In the genomic region with DNA sequence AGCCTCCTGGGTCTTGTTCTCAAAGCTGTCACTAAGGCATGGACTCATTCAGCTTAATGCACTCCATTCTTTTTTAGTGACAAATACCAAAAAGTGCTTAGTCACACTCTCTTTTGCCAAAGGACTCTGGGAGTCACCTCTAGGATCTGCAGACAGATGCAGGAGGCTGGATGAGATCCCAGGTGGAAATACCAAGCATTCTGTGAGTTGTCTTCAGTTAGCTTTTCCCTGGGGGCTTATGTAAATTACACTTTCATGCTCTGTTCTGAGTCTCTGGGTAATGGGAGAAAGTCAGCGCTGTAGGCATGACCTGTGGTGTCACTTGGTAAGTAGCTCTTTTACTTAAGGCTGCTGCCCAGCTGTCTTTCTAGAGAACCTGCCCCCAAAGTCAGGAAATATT, we compare ENCODE assay signal across 16 mouse cellular contexts. TPM values are rescaled to one million over a fixed set of nuclear protein-coding genes. Genes with fewer than 3 reads are reported as not detected.
DNase-seq lines count a peak whose midpoint lies in the region; ATAC-seq and TF ChIP-seq lines count a peak whose summit lies in the region.
"Had no signal": no experiment of that assay in that cellular context is flagged by ENCODE, and none has a peak within 500 bp of the region (broad histone marks: within the 10 kb centered on the region; RNA-seq: fewer than 3 reads in every experiment).

No protein-coding gene starts in this region.

- WGBS in liver, adult 2 months = 65% methylated on average over 1 of the region's 1 CpGs
- WGBS in liver, embryonic 11.5 days = 42% methylated on average over 1 of the region's 1 CpGs

- peak overlapping the region; percentile 51 for H3K27ac ChIP-seq in gastrocnemius, adult 2 months
- peak overlapping the region; percentile 25 for H3K27ac ChIP-seq in liver, adult 2 months (replicated peaks; ENCODE audit: insufficient read depth, low read depth, low read length)
- H3K27ac ChIP-seq in liver, embryonic 11.5 days (ENCODE audit: low read depth, low read length) = no peak overlapping the region
- H3K27ac ChIP-seq: limb, embryonic 13.5 days; stomach, embryonic 15.5 days had no signal

- no peak for TF ChIP-seq POLR2A in liver, adult 2 months (IDR thresholded peaks at IDR 0.05; ENCODE audit: extremely low read depth, insufficient read depth, low read length)
- TF ChIP-seq POLR2A in myocyte (IDR thresholded peaks at IDR 0.05; ENCODE audit: insufficient read length, low read depth) = no peak

- peak; percentile 27 for DNase-seq in gastrocnemius, adult 2 months
- DNase-seq in gastrocnemius, adult 8-10 months (ENCODE audit: low spot score in 2 of 2) = no peak
- peak; percentile 61 for DNase-seq in liver, adult 2 months (ENCODE audit: extremely low read depth, low read depth, low spot score)
- no peak for DNase-seq in liver, embryonic 11.5 days (ENCODE audit: low spot score)
- peak; percentile 48 for DNase-seq in Patski (ENCODE audit: low read depth, low spot score)
- no peak for DNase-seq in neural tube, embryonic 10.5 days (ENCODE audit: extremely low spot score, low spot score)
- DNase-seq in ovary, postnatal 14 days (ENCODE audit: low spot score) = no peak
- DNase-seq: cerebellum, adult 9-10 months; layer of hippocampus, adult 9-11 months; lung, embryonic 14.5 days; right cerebral cortex, postnatal 4 days; thymus, postnatal 25 days had no signal

- H3K27me3 ChIP-seq in liver, adult 2 months (ENCODE audit: control insufficient read depth, insufficient read depth, low read length) = no peaks in the 10 kb centered on the region
- H3K27me3 ChIP-seq in liver, embryonic 11.5 days (replicated peaks; ENCODE audit: control insufficient read depth, insufficient read depth, low read length) = no peaks in the 10 kb centered on the region
- H3K27me3 ChIP-seq in Patski = no peaks in the 10 kb centered on the region
- no peaks in the 10 kb centered on the region for H3K27me3 ChIP-seq in myocyte (ENCODE audit: control insufficient read depth, insufficient read depth, insufficient read length)
- H3K27me3 ChIP-seq: limb, embryonic 13.5 days; stomach, embryonic 15.5 days had no signal

- H3K4me2 ChIP-seq in liver, embryonic 11.5 days = no peak overlapping the region
- H3K4me2 ChIP-seq in myocyte (ENCODE audit: low read depth) = peak overlapping the region; percentile 44
- H3K4me2 ChIP-seq: limb, embryonic 13.5 days; lung, embryonic 14.5 days; stomach, embryonic 15.5 days had no signal

- POLR2A ChIA-PET in Patski (lab: Charles Lee) = interaction anchor here (1.0 kb wide), 1 partner anchor 40 kb away, joined by 4 read pairs; no protein-coding TSS in a partner anchor

- in situ Hi-C loops in Patski (cut with MboI; ENCODE audit: low pct_unique_long_range_greater_than_20kb) = loop anchor here (25.0 kb wide), 1 partner anchor 306 kb away; the partner anchor contains the start of gene Rps27l

- no peak for ATAC-seq in liver, embryonic 11.5 days (replicated peaks; ENCODE audit: low FRiP score)
- peak; percentile 39 for ATAC-seq in Patski
- ATAC-seq: CD4-positive, CD25-positive, alpha-beta regulatory T cell, adult 4 months had no signal

- H3K4me1 ChIP-seq in liver, adult 2 months (ENCODE audit: control insufficient read depth, insufficient read depth, low read length) = peaks cover 24% of the 10 kb centered on the region
- H3K4me1 ChIP-seq in liver, embryonic 11.5 days (replicated peaks; ENCODE audit: control insufficient read depth, insufficient read depth, low read length) = peaks cover 4% of the 10 kb centered on the region

- no peak overlapping the region for H3K4me3 ChIP-seq in gastrocnemius, adult 2 months
- H3K4me3 ChIP-seq in liver, adult 2 months (ENCODE audit: insufficient read depth, low read depth, low read length) = no peak overlapping the region
- no peak overlapping the region for H3K4me3 ChIP-seq in liver, embryonic 11.5 days (ENCODE audit: low read depth, low read length)
- H3K4me3 ChIP-seq in myocyte = no peak overlapping the region
- H3K4me3 ChIP-seq: limb, embryonic 13.5 days; stomach, embryonic 15.5 days had no signal

- no peaks in the 10 kb centered on the region for H3K36me3 ChIP-seq in liver, adult 2 months (ENCODE audit: control insufficient read depth, insufficient read depth, low read length)
- no peaks in the 10 kb centered on the region for H3K36me3 ChIP-seq in liver, embryonic 11.5 days (ENCODE audit: control insufficient read depth, insufficient read depth, low read length)
- H3K36me3 ChIP-seq in myocyte (ENCODE audit: control insufficient read depth, insufficient read depth) = no peaks in the 10 kb centered on the region
- H3K36me3 ChIP-seq: limb, embryonic 13.5 days; stomach, embryonic 15.5 days had no signal

- TF ChIP-seq CTCF in gastrocnemius, adult 2 months (IDR thresholded peaks at IDR 0.05) = no peak
- no peak for TF ChIP-seq CTCF in liver, adult 2 months (IDR thresholded peaks at IDR 0.05; ENCODE audit: low read depth, low read length)
- no peak for TF ChIP-seq CTCF in Patski (IDR thresholded peaks at IDR 0.05)

- intact Hi-C loops in gastrocnemius, adult 2 months (cut with DNase I) = no loop called here

- no peak overlapping the region for H3ac ChIP-seq in myocyte (ENCODE audit: control insufficient read depth, insufficient read length)

- no peak overlapping the region; the same call in 1 of the 2 replicates for H3K9ac ChIP-seq in liver, adult 2 months (ENCODE audit: low read depth, low read length)
- H3K9ac ChIP-seq in liver, embryonic 11.5 days (ENCODE audit: low read depth, low read length) = no peak overlapping the region
- H3K9ac ChIP-seq: limb, embryonic 13.5 days; lung, embryonic 14.5 days; stomach, embryonic 15.5 days had no signal

- no peaks in the 10 kb centered on the region for H3K79me2 ChIP-seq in liver, adult 2 months (ENCODE audit: control insufficient read depth, insufficient read depth, low read length)
- H3K79me2 ChIP-seq in myocyte (ENCODE audit: control insufficient read depth, insufficient read depth) = no peaks in the 10 kb centered on the region

- H3K9me3 ChIP-seq in liver, embryonic 11.5 days (ENCODE audit: control insufficient read depth, low read length) = no peaks in the 10 kb centered on the region
- H3K9me3 ChIP-seq: limb, embryonic 13.5 days; stomach, embryonic 15.5 days had no signal

- CTCF ChIA-PET in Patski (lab: Charles Lee) = interaction anchor here (1.0 to 1.7 kb wide), 4 partner anchors 9 to 139 kb away, joined by 3 to 5 read pairs (median 4); no protein-coding TSS in a partner anchor

TF ChIP-seq in myocyte, 11 proteins besides CTCF, POLR2A, EP300 and RAD21:
- no peak for TF ChIP-seq TCF12 (IDR thresholded peaks at IDR 0.05; ENCODE audit: insufficient read depth, poor library complexity, severe bottlenecking)
- no peak for TF ChIP-seq TCF3 (IDR thresholded peaks at IDR 0.05; ENCODE audit: insufficient read length, low read depth)
- TF ChIP-seq USF1 (IDR thresholded peaks at IDR 0.05; ENCODE audit: low read depth) = no peak
- TF ChIP-seq SRF (IDR thresholded peaks at IDR 0.05; ENCODE audit: control insufficient read depth, insufficient read length, low read depth) = no peak
- no peak for TF ChIP-seq MYOG (IDR thresholded peaks at IDR 0.05; ENCODE audit: control insufficient read depth in 1 of 3, insufficient read depth in 1 of 3, insufficient read length in 2 of 3, low read depth in 2 of 3)
- no peak for TF ChIP-seq E2F4 (IDR thresholded peaks at IDR 0.05; ENCODE audit: insufficient read depth)
- no peak for TF ChIP-seq MYOD1 (IDR thresholded peaks at IDR 0.05; ENCODE audit: control insufficient read depth in 1 of 3, insufficient read length in 2 of 3, low read depth in 2 of 3)
- TF ChIP-seq CEBPB (IDR thresholded peaks at IDR 0.05; ENCODE audit: insufficient read depth, poor library complexity, severe bottlenecking) = no peak
TF ChIP-seq in myocyte: peak in this region for 0.

RNA-seq across cellular contexts. Expression of gene Usp3, which starts 38.0 kb away (rescaled TPM):
- total RNA-seq in gastrocnemius, adult 2 months (2021) = 10 to 100 TPM; 15.0 to 17.1 TPM
- 10 to 100 TPM; 11.4 to 20.8 (median 13.5) TPM for total RNA-seq in gastrocnemius, adult 8-10 months (2022)
- total RNA-seq in liver, adult 2 months (2014; rRNA removed) = 37.7 and 41.5 TPM in 2 replicates
- polyA plus RNA-seq in liver, adult 2 months (2012; rRNA removed) = 9.8 and 11.2 TPM in 2 replicates
- 32.8 and 33.1 TPM in 2 replicates for polyA plus RNA-seq in liver, embryonic 11.5 days (2014; fragmentation: Nextera tagmentation; extraction: Ambion mirVana)
- polyA plus RNA-seq in Patski (2021) (57.5 TPM), myocyte (2012; fragmentation: generic; extraction: Trizol) (20.4 TPM)

Comparison
In these comparisons a context has a peak if more than half of its experiments do, and no peak if none do; other contexts are left out.
1. DNase-seq: peak in gastrocnemius, adult 2 months (single experiment), liver, adult 2 months (single experiment) and Patski (single experiment); none in gastrocnemius, adult 8-10 months (0 of 2), liver, embryonic 11.5 days (single experiment), neural tube, embryonic 10.5 days (single experiment) and ovary, postnatal 14 days (single experiment).